Mouse (Mus musculus): ENCODE results near the gene Ermp1. TPM values are rescaled to one million over a fixed set of nuclear protein-coding genes. Genes with fewer than 3 reads are reported as not detected.
A peak's percentile ranks its signal among the peaks of the same experiment; 100 is the strongest.

Gene Ermp1
- polyA plus RNA-seq, 1 experiment = 8.8 TPM

DNA sequence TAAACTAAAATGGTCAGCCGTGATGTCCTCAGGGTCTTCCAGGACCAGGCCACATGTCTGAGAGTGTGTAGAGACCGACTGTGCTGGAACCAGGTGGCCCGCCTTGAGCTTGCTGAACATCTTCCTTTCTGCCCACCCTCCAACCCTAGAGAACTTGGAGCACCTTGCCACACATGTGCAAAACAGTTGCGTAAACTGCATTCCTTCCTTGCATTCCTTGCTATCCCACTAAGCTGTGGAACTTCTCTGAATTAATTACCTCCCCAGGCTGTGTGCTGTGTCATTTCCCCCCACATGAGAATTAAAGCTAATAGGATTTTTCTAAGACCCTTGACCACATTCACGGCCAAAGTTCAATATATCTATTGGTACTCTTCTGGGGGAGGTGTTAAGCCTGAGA is 8.4 kb upstream of the Ermp1 start:
- no peaks in the 10 kb centered on the region for H3K27me3 ChIP-seq (ENCODE audit: control insufficient read depth, insufficient read depth, insufficient read length)
- TF ChIP-seq USF1 (IDR thresholded peaks at IDR 0.05; ENCODE audit: low read depth) (no peak), CEBPB (IDR thresholded peaks at IDR 0.05; ENCODE audit: low read depth) (peak; percentile 59), FOSL1 (IDR thresholded peaks at IDR 0.05; ENCODE audit: insufficient read depth, low read length, poor library complexity, severe bottlenecking) (no peak), MAX (IDR thresholded peaks at IDR 0.05) (no peak), MYOG (IDR thresholded peaks at IDR 0.05; ENCODE audit: control insufficient read depth, extremely low read depth, insufficient read length) (no peak), CTCF (IDR thresholded peaks at IDR 0.05; ENCODE audit: control insufficient read depth, insufficient read depth, insufficient read length) (no peak)
- H3K79me2 ChIP-seq (ENCODE audit: control insufficient read depth, insufficient read depth) = no peaks in the 10 kb centered on the region
- H3K79me3 ChIP-seq (ENCODE audit: low read depth) = no peaks in the 10 kb centered on the region
- H3K4me3 ChIP-seq (ENCODE audit: insufficient read depth, poor library complexity, severe bottlenecking) = no peak overlapping the region
- no peaks in the 10 kb centered on the region for H3K36me3 ChIP-seq (ENCODE audit: control insufficient read depth, insufficient read depth)
- H3ac ChIP-seq (ENCODE audit: control insufficient read depth, insufficient read length, low read depth) = no peak overlapping the region

DNA sequence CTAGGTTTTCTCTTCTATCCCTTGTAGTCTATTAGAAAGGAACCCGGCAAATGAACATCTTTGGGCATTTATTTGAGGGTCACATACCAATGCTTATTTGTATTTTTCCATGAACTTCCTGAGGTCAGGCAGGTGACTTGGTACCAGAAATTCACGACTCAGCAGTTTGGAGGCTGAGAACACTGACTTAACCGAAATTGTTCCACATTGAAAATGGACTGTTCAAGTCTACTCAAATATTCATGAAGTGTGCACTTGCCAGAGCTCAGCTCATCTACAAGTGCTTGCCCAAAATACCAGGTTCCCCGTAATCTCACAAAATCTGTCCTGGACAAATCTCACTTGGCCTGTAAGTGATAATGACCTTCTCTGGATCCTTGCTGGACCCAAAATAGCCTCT is 7.8 kb upstream of the Ermp1 start:
- Histone ChIP-seq H3K4me3 (ENCODE audit: insufficient read depth, poor library complexity, severe bottlenecking) (no peak overlapping the region), H3K79me3 (ENCODE audit: low read depth) (no peaks in the 10 kb centered on the region), H3K27me3 (ENCODE audit: control insufficient read depth, insufficient read depth, insufficient read length) (no peaks in the 10 kb centered on the region), H3K79me2 (ENCODE audit: control insufficient read depth, insufficient read depth) (no peaks in the 10 kb centered on the region), H3K36me3 (ENCODE audit: control insufficient read depth, insufficient read depth) (no peaks in the 10 kb centered on the region), H3ac (ENCODE audit: control insufficient read depth, insufficient read length, low read depth) (no peak overlapping the region)
- TF ChIP-seq CEBPB (IDR thresholded peaks at IDR 0.05; ENCODE audit: low read depth) (no peak), CTCF (IDR thresholded peaks at IDR 0.05; ENCODE audit: control insufficient read depth, insufficient read depth, insufficient read length) (no peak), FOSL1 (IDR thresholded peaks at IDR 0.05; ENCODE audit: insufficient read depth, low read length, poor library complexity, severe bottlenecking) (no peak), USF1 (IDR thresholded peaks at IDR 0.05; ENCODE audit: low read depth) (no peak), MYOD1 (IDR thresholded peaks at IDR 0.05; ENCODE audit: control insufficient read depth, insufficient read length, low read depth) (no peak), MAX (IDR thresholded peaks at IDR 0.05) (no peak), MYOG (IDR thresholded peaks at IDR 0.05; ENCODE audit: control insufficient read depth, extremely low read depth, insufficient read length) (no peak)

DNA sequence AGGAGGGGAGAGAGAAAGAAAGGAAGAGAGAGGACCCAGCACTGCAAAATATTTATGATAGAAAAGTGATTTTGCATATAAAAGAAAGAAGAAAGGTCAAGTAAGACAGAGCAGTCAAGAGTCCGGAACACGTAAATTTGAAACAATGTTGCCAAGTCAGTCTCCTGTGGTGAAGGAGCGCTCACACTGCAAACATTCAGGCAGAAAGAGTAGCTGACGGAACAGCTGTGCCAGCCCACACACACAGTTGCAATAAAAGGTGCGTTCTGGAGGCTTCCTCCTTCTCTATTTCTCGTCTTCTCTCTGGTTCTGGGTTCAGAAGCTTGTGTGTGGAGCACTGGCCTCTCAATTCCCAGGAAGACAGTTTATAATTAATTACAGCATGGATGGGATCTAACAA is 6.9 kb upstream of the Ermp1 start:
- H3ac ChIP-seq (ENCODE audit: control insufficient read depth, insufficient read length, low read depth) = no peak overlapping the region
- H3K4me3 ChIP-seq (ENCODE audit: insufficient read depth, poor library complexity, severe bottlenecking) = no peak overlapping the region
- H3K79me2 ChIP-seq (ENCODE audit: control insufficient read depth, insufficient read depth) = no peaks in the 10 kb centered on the region
- H3K27me3 ChIP-seq (ENCODE audit: control insufficient read depth, insufficient read depth, insufficient read length) = no peaks in the 10 kb centered on the region
- H3K79me3 ChIP-seq (ENCODE audit: low read depth) = no peaks in the 10 kb centered on the region
- TF ChIP-seq MYOD1 (IDR thresholded peaks at IDR 0.05; ENCODE audit: control insufficient read depth, insufficient read length, low read depth) = peak; percentile 67
- no peak for TF ChIP-seq CEBPB (IDR thresholded peaks at IDR 0.05; ENCODE audit: low read depth)
- no peaks in the 10 kb centered on the region for H3K36me3 ChIP-seq (ENCODE audit: control insufficient read depth, insufficient read depth)

DNA sequence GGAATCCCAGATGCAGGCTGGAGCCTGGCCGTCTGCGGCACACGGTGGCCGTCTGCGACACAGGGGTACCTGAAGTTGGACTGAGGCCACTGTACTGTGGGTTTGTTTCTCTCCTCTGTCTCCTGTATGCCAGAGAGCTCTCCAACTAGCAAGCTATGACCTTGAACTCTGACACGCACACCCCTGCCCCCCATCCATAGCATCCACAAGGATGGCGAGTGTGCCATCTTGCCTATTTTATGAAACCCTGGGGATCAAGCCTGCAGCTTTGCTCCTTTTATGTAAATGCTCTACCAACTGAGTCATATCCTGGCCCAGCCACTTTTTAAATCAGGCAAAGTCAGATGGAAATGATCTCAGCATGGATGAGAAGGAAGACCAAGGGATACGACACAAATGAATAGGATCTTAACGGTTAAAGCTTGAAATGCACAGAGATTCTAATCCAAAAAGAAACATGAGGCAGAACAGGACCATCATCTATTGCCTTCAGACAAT is 5.6 kb upstream of the Ermp1 start:
- H3K79me2 ChIP-seq (ENCODE audit: control insufficient read depth, insufficient read depth) = no peaks in the 10 kb centered on the region
- no peak overlapping the region for H3K4me3 ChIP-seq (ENCODE audit: insufficient read depth, poor library complexity, severe bottlenecking)
- no peaks in the 10 kb centered on the region for H3K27me3 ChIP-seq (ENCODE audit: control insufficient read depth, insufficient read depth, insufficient read length)
- no peaks in the 10 kb centered on the region for H3K36me3 ChIP-seq (ENCODE audit: control insufficient read depth, insufficient read depth)
- no peak overlapping the region for H3ac ChIP-seq (ENCODE audit: control insufficient read depth, insufficient read length, low read depth)
- TF ChIP-seq MYOD1 (IDR thresholded peaks at IDR 0.05; ENCODE audit: control insufficient read depth, insufficient read length, low read depth) (no peak), USF1 (IDR thresholded peaks at IDR 0.05; ENCODE audit: low read depth) (no peak), CTCF (IDR thresholded peaks at IDR 0.05; ENCODE audit: control insufficient read depth, insufficient read depth, insufficient read length) (no peak), FOSL1 (IDR thresholded peaks at IDR 0.05; ENCODE audit: insufficient read depth, low read length, poor library complexity, severe bottlenecking) (no peak), MYOG (IDR thresholded peaks at IDR 0.05; ENCODE audit: control insufficient read depth, extremely low read depth, insufficient read length) (no peak), MAX (IDR thresholded peaks at IDR 0.05) (no peak), CEBPB (IDR thresholded peaks at IDR 0.05; ENCODE audit: low read depth) (no peak)
- H3K79me3 ChIP-seq (ENCODE audit: low read depth) = no peaks in the 10 kb centered on the region

DNA sequence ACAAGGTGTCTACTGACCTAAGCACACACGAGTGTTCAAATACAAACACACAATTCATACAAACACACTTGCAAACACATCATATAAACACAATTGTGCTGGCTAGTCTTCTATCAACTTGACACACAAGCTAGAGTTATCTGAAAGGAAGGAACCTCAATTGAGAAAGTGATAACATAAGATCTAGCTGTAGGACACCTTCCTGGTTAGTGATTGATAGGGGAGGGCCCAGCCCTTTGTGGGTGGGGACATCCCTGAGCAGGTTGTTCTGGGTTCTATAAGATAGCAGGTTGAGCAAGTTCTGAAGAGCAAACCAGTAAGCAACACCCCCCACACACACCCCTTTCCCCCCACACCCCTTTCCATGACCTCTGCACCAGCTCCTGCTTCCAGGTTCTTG is 1.5 kb upstream of the Ermp1 start:
- Histone ChIP-seq H3K4me3 (ENCODE audit: insufficient read depth, poor library complexity, severe bottlenecking) (no peak overlapping the region), H3K27me3 (ENCODE audit: control insufficient read depth, insufficient read depth, insufficient read length) (no peaks in the 10 kb centered on the region), H3K79me2 (ENCODE audit: control insufficient read depth, insufficient read depth) (no peaks in the 10 kb centered on the region), H3K79me3 (ENCODE audit: low read depth) (no peaks in the 10 kb centered on the region), H3K36me3 (ENCODE audit: control insufficient read depth, insufficient read depth) (peaks cover 7% of the 10 kb centered on the region), H3ac (ENCODE audit: control insufficient read depth, insufficient read length, low read depth) (no peak overlapping the region)
- TF ChIP-seq FOSL1 (IDR thresholded peaks at IDR 0.05; ENCODE audit: insufficient read depth, low read length, poor library complexity, severe bottlenecking) (no peak), USF1 (IDR thresholded peaks at IDR 0.05; ENCODE audit: low read depth) (no peak)

DNA sequence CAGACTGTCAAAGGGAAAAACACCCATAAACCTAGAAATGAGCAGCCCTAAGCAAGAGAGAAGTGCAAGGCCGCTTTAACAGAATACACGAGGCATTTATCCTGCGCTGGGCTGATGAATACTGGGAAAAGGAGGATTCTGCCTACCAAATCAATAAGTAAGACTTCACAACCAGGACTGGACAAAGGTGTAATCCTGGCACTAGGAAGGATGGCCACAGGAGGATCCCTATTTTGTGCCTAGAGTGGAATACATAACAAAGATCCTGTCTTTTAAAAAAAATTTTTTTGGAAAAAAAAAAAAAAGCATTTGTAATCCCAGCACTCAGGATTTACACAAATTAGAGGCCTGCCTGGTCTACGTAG is 317 bp upstream of the Ermp1 start:
- TF ChIP-seq MAX (IDR thresholded peaks at IDR 0.05) (no peak), MYOD1 (IDR thresholded peaks at IDR 0.05; ENCODE audit: control insufficient read depth, insufficient read length, low read depth) (no peak), MYOG (IDR thresholded peaks at IDR 0.05; ENCODE audit: control insufficient read depth, extremely low read depth, insufficient read length) (no peak), CEBPB (IDR thresholded peaks at IDR 0.05; ENCODE audit: low read depth) (no peak), USF1 (IDR thresholded peaks at IDR 0.05; ENCODE audit: low read depth) (no peak), CTCF (IDR thresholded peaks at IDR 0.05; ENCODE audit: control insufficient read depth, insufficient read depth, insufficient read length) (no peak), FOSL1 (IDR thresholded peaks at IDR 0.05; ENCODE audit: insufficient read depth, low read length, poor library complexity, severe bottlenecking) (no peak)
- peaks cover 7% of the 10 kb centered on the region for H3K36me3 ChIP-seq (ENCODE audit: control insufficient read depth, insufficient read depth)
- H3ac ChIP-seq (ENCODE audit: control insufficient read depth, insufficient read length, low read depth) = no peak overlapping the region

More for the DNA sequence above, 317 bp upstream of the Ermp1 start:
- Histone ChIP-seq H3K27me3 (ENCODE audit: control insufficient read depth, insufficient read depth, insufficient read length) (no peaks in the 10 kb centered on the region), H3K4me3 (ENCODE audit: insufficient read depth, poor library complexity, severe bottlenecking) (peak overlapping the region; percentile 57), H3K79me3 (ENCODE audit: low read depth) (no peaks in the 10 kb centered on the region), H3K79me2 (ENCODE audit: control insufficient read depth, insufficient read depth) (no peaks in the 10 kb centered on the region)

Measured in C2C12 (cell line).